Mouse (Mus musculus) ES-Bruce4 (cell line): Measurements from ENCODE around the gene Kcnj6. TPM values are rescaled to one million over a fixed set of nuclear protein-coding genes. Genes with fewer than 3 reads are reported as not detected.

Source experiments
- H3K27ac ChIP-seq: 2 replicates; pipeline ENCODE4 v1.5.1; 2012; ENCODE audit warnings: low read length, inconsistent platforms; ENCODE audit not compliant: insufficient read depth
- H3K27me3 ChIP-seq: 2 replicates; pipeline ENCODE4 v1.6.1; 2012; ENCODE audit warnings: mild to moderate bottlenecking, low read length, inconsistent platforms; ENCODE audit not compliant: control insufficient read depth, poor library complexity, insufficient read depth, severe bottlenecking
- H3K36me3 ChIP-seq: 2 replicates; pipeline ENCODE4 v1.6.1; 2012; ENCODE audit warnings: inconsistent platforms, mild to moderate bottlenecking, low read length, moderate library complexity; ENCODE audit not compliant: control insufficient read depth, poor library complexity, insufficient read depth, severe bottlenecking
- H3K4me1 ChIP-seq: one replicate; pipeline ENCODE4 v1.8.1; 2011; ENCODE audit warnings: low read length; ENCODE audit not compliant: control insufficient read depth, insufficient read depth
- H3K4me3 ChIP-seq: 2 replicates; pipeline ENCODE4 v1.5.1; 2011; ENCODE audit warnings: low read depth, mild to moderate bottlenecking, low read length
- H3K9ac ChIP-seq: 2 replicates; pipeline ENCODE4 v1.6.1; 2012; ENCODE audit warnings: low read depth, mild to moderate bottlenecking, inconsistent platforms; ENCODE audit not compliant: poor library complexity, severe bottlenecking
- H3K9me3 ChIP-seq: replicated peaks from 2 replicates; pipeline ENCODE4 v1.6.1; 2012; ENCODE audit warnings: mild to moderate bottlenecking, low read length, inconsistent platforms; ENCODE audit not compliant: control insufficient read depth, poor library complexity, insufficient read depth, severe bottlenecking
- CTCF ChIP-seq: IDR thresholded peaks from one replicate; pipeline ENCODE4 v1.8.1; 2011; ENCODE audit warnings: low read depth, low read length
- EP300 ChIP-seq: IDR thresholded peaks from 2 replicates; pipeline ENCODE4 v1.6.1; 2011; ENCODE audit warnings: low read depth, low read length; ENCODE audit not compliant: insufficient read depth
- POLR2A ChIP-seq: IDR thresholded peaks from one replicate; pipeline ENCODE4 v1.8.1; 2011; ENCODE audit warnings: low read length; ENCODE audit not compliant: insufficient read depth
- polyA plus RNA-seq: library from polyadenylated mRNA; stranded (reverse); fragments of >200 nt; gene quantifications from 2 replicates; pipeline ENCODE4 v1.2.4, GENCODE M21; 2011; ENCODE audit warnings: low read depth; ENCODE audit not compliant: missing spikeins, insufficient read depth, insufficient read length

Kcnj6 gene
- polyA plus RNA-seq, 1 experiment: not detected

DNA sequence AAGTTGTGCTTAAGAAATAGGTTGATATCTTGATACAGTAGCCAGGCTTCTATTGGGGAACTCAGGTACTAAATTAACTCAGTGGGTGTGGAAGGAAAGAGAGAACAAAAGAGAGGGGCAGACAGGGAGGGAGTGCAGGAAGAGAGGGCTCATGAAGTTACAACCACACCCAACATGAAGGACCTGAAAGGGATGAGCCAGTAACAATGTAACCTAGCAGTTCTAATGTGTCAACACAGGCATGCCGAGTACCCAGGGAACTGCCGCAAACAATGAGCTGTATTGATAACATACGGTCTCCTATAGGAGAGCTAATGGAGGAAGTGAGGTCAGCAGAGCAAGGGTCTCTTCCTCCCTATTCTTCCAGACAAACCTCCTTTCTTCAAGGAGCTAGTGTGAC, 238.9 kb downstream of the Kcnj6 start:
- peak overlapping the region; percentile 22; the same call in 1 of the 2 replicates for H3K27ac ChIP-seq
- H3K9ac ChIP-seq: no peak overlapping the region
- no peaks in the 10 kb centered on the region for H3K27me3 ChIP-seq
- H3K36me3 ChIP-seq: no peaks in the 10 kb centered on the region
- H3K4me1 ChIP-seq: peaks cover 5% of the 10 kb centered on the region
- no peaks in the 10 kb centered on the region for H3K9me3 ChIP-seq
- no peak overlapping the region for H3K4me3 ChIP-seq
- TF ChIP-seq CTCF (no peak), EP300 (no peak), POLR2A (no peak)

GRCm38 (mm10) chr16:94756352-94756751, 241.1 kb downstream of the Kcnj6 start:
- Histone ChIP-seq H3K4me1 (peaks cover 5% of the 10 kb centered on the region), H3K36me3 (no peaks in the 10 kb centered on the region), H3K9me3 (no peaks in the 10 kb centered on the region), H3K27ac (no peak overlapping the region), H3K9ac (no peak overlapping the region), H3K4me3 (no peak overlapping the region), H3K27me3 (no peaks in the 10 kb centered on the region)
- TF ChIP-seq EP300 (no peak), CTCF (no peak), POLR2A (no peak)

GRCm38 (mm10) chr16:94753453-94753852, 244.0 kb downstream of the Kcnj6 start:
- no peaks in the 10 kb centered on the region for H3K36me3 ChIP-seq
- H3K9me3 ChIP-seq: no peaks in the 10 kb centered on the region
- no peak overlapping the region for H3K27ac ChIP-seq
- H3K9ac ChIP-seq: no peak overlapping the region
- H3K4me1 ChIP-seq: no peaks in the 10 kb centered on the region
- no peak overlapping the region for H3K4me3 ChIP-seq
- no peak for TF ChIP-seq EP300
- no peak for TF ChIP-seq CTCF
- no peak for TF ChIP-seq POLR2A
- H3K27me3 ChIP-seq: no peaks in the 10 kb centered on the region

- no peaks in the 10 kb centered on the region for H3K36me3 ChIP-seq
- no peak overlapping the region for H3K4me3 ChIP-seq
- no peak overlapping the region for H3K9ac ChIP-seq
- no peak for TF ChIP-seq CTCF
- no peak overlapping the region for H3K27ac ChIP-seq
- no peaks in the 10 kb centered on the region for H3K9me3 ChIP-seq
- H3K27me3 ChIP-seq: no peaks in the 10 kb centered on the region
- H3K4me1 ChIP-seq: no peaks in the 10 kb centered on the region
Measured at GRCm38 (mm10) chr16:94752781-94753180, 244.7 kb downstream of the Kcnj6 start.

DNA sequence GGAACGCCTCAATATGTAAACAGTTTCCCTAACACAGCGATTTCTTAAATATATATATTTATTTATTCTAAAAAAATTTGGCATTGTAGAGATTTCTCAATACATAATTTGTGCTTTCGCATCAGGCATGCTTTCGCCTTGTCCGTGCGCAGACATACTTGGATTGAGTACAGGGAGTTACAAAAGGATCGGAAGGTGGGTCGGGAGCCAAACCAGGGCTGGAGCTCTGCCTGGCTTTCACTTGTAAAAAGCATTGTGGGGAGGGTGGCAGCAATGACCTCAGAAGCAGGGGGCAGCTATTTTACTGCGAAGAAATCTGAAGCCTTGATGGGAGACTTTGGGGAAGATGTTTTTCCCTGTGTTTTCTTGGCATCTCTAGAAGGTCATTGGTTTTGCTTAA, 252.5 kb downstream of the Kcnj6 start:
- no peaks in the 10 kb centered on the region for H3K27me3 ChIP-seq
- no peaks in the 10 kb centered on the region for H3K4me1 ChIP-seq
- no peak overlapping the region for H3K27ac ChIP-seq
- no peak for TF ChIP-seq POLR2A
- no peak for TF ChIP-seq CTCF
- TF ChIP-seq EP300: no peak
- no peak overlapping the region for H3K9ac ChIP-seq
- no peaks in the 10 kb centered on the region for H3K9me3 ChIP-seq
- no peaks in the 10 kb centered on the region for H3K36me3 ChIP-seq
- no peak overlapping the region for H3K4me3 ChIP-seq

DNA sequence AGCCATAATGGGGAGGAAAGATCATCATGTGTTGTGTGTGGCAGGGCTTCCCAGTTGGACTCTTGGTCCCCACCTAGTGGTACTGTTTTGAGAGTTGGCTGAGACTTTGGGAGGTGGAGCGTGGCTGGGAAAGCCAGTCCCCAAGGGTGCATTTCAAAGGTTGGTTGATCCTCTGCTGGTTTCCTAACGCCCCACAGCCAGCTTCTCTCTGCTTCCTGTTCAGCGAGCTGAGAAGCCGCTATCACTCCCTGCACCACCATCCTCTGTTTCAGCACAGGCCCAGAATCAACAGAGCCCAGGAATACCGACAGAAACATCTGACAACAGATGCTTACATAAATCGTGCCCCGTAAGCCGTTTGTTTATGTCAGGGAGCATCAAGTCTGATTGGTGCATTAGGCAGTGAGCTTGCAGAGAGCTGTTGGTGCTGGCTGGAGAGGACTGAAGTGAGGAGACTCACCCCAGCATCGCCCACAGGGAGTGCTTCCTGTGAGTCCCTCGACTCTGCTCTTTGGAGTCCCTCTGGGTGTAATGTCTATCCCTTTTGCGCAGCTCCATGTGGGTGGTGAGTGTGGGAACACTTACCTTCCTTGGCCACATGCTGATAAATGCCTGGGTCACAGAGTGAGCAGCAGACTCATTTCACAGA, 253.5 kb downstream of the Kcnj6 start:
- 0 out of 2 replicates have a peak overlapping the region, but pooled peaks have one; percentile 5 for H3K9ac ChIP-seq

More for the DNA sequence above, 253.5 kb downstream of the Kcnj6 start:
- H3K9me3 ChIP-seq: no peaks in the 10 kb centered on the region
- no peaks in the 10 kb centered on the region for H3K27me3 ChIP-seq
- TF ChIP-seq POLR2A (no peak), CTCF (peak; percentile 64)
- H3K36me3 ChIP-seq: no peaks in the 10 kb centered on the region
- H3K4me3 ChIP-seq: peak overlapping the region; percentile 58
- H3K4me1 ChIP-seq: no peaks in the 10 kb centered on the region
- no peak overlapping the region for H3K27ac ChIP-seq
